Mouse (Mus musculus) heart, postnatal 10 days (tissue): ENCODE data around the gene Msgn1. TPM values are rescaled to one million over a fixed set of nuclear protein-coding genes. Genes with fewer than 3 reads are reported as not detected.

Experiments used
- DNase-seq, 2 experiments: peaks; one replicate each; pipeline ENCODE4 v3.0.0; 2021
- intact Hi-C: fragments of 180-260 bp; cut with DNase I; formaldehyde crosslinking; loops from one replicate; pipeline ENCODE4 v1.15.1; 2025
- total RNA-seq, 2 experiments: library from RNA; stranded (reverse); gene quantifications; 2 replicates each; pipeline ENCODE4 v1.2.3; 2021

Msgn1 gene
- total RNA-seq, 2 experiments from 2014 or later = not detected

- intact Hi-C loops = loop anchor here (10.0 kb wide), 1 partner anchor 808 kb away; the partner anchor contains the start of gene Rdh14
Measured at GRCm38 (mm10) chr12:11202476-11202875, 6.3 kb downstream of the Msgn1 start.

GRCm38 (mm10) chr12:11200711-11201110 is 8.1 kb downstream of the Msgn1 start:
- no peak for DNase-seq
- intact Hi-C loops = loop anchor here (10.0 kb wide), 1 partner anchor 806 kb away; the partner anchor contains the start of gene Rdh14

More at GRCm38 (mm10) chr12:11202476-11202875, 6.3 kb downstream of the Msgn1 start:
- no peak for DNase-seq

- no peak for DNase-seq
- intact Hi-C loops = loop anchor here (5.0 kb wide), 3 partner anchors 89 to 949 kb away; no protein-coding TSS in a partner anchor
Measured at GRCm38 (mm10) chr12:11198551-11198950, 10.2 kb downstream of the Msgn1 start.

GRCm38 (mm10) chr12:11198026-11198425 is 10.7 kb downstream of the Msgn1 start:
- no peak for DNase-seq
- intact Hi-C loops = loop anchor here (5.0 kb wide), 3 partner anchors 89 to 949 kb away; no protein-coding TSS in a partner anchor

GRCm38 (mm10) chr12:11196830-11197229 is 11.9 kb downstream of the Msgn1 start:
- intact Hi-C loops = loop anchor here (5.0 kb wide), 3 partner anchors 90 to 950 kb away; no protein-coding TSS in a partner anchor
- DNase-seq = no peak

GRCm38 (mm10) chr12:11196142-11196597 is 12.6 kb downstream of the Msgn1 start:
- DNase-seq = peak; percentile 85 to 89
- intact Hi-C loops = loop anchor here (5.0 kb wide), 3 partner anchors 91 to 951 kb away; no protein-coding TSS in a partner anchor

GRCm38 (mm10) chr12:11195031-11195430 is 13.7 kb downstream of the Msgn1 start:
- DNase-seq = no peak

GRCm38 (mm10) chr12:11178486-11179154 is 30.2 kb downstream of the Msgn1 start:
- intact Hi-C loops = loop anchor here (1.0 kb wide), 2 partner anchors 374 to 580 kb away; no protein-coding TSS in a partner anchor

More at GRCm38 (mm10) chr12:11195031-11195430, 13.7 kb downstream of the Msgn1 start:
- intact Hi-C loops = loop anchor here (5.0 kb wide), 3 partner anchors 92 to 952 kb away; no protein-coding TSS in a partner anchor

GRCm38 (mm10) chr12:11177408-11178394 is 31.1 kb downstream of the Msgn1 start:
- intact Hi-C loops = loop anchor here (1.0 kb wide), 2 partner anchors 373 to 579 kb away; no protein-coding TSS in a partner anchor
- no peak for DNase-seq

More at GRCm38 (mm10) chr12:11178486-11179154, 30.2 kb downstream of the Msgn1 start:
- DNase-seq = peak; percentile 88 to 93

- intact Hi-C loops = no loop called here
- DNase-seq = no peak
Measured at GRCm38 (mm10) chr12:11158670-11159069, 50.1 kb downstream of the Msgn1 start.

Other genes with a start within 250 kb of the Msgn1 start
- under 1 TPM; 0.22 to 0.57 TPM for gene Kcns3, start 57.9 kb downstream of the Msgn1 start, total RNA-seq
- gene Gen1, start 56.8 kb upstream of the Msgn1 start, total RNA-seq = 1 to 10 TPM; 3.4 to 3.6 TPM
- 10 to 100 TPM; 54.8 to 56.7 TPM for gene Smc6, start 56.9 kb upstream of the Msgn1 start, total RNA-seq
- gene Vsnl1, start 227.6 kb upstream of the Msgn1 start, total RNA-seq = 1 to 10 TPM in 1 of 2 experiments, under 1 TPM in 1; 0.45 to 1.8 TPM
- not detected for gene Rad51ap2, start 247.1 kb upstream of the Msgn1 start, total RNA-seq